Mouse (Mus musculus) Patski (cell line): ENCODE results near the gene 4930438A08Rik. TPM values are rescaled to one million over a fixed set of nuclear protein-coding genes. Genes with fewer than 3 reads are reported as not detected.

Source experiments
- ATAC-seq: fragments of 100-300 bp; one replicate; pipeline ENCODE4 v1.8.0; 2021
- CTCF ChIA-PET: fragments of 350-600 bp; sonication (Branson Sonifier 250); formaldehyde crosslinking; loops from one replicate; lab custom pipeline; 2022; ENCODE audit warnings: inconsistent platforms; lab: Charles Lee
- POLR2A ChIA-PET: fragments of 350-600 bp; sonication (Branson Sonifier 250); formaldehyde crosslinking; loops from one replicate; lab custom pipeline; 2022; ENCODE audit warnings: antibody characterized with exemption, inconsistent platforms; lab: Charles Lee
- DNase-seq: peaks from one replicate; pipeline ENCODE4 v3.0.0-alpha.2; 2011; ENCODE audit warnings: low read depth, low spot score
- H3K27me3 ChIP-seq: fragments of 371-371 bp; one replicate; pipeline ENCODE4 v1.5.1; 2021
- CTCF ChIP-seq: fragments of 100-300 bp; IDR thresholded peaks from one replicate; pipeline ENCODE4 v1.5.1; 2021
- in situ Hi-C: fragments of 300-500 bp; cut with MboI; formaldehyde crosslinking; loops from 3 replicates; pipeline ENCODE4 v1.11.1; 2018; ENCODE audit warnings: low pct_unique_long_range_greater_than_20kb, mixed read lengths
- polyA plus RNA-seq: library from polyadenylated mRNA; unstranded; gene quantifications from one replicate; pipeline ENCODE4 v1.2.3, GENCODE M21; 2021

4930438A08Rik gene
- polyA plus RNA-seq, 1 experiment from 2014 or later = not detected

GRCm38 (mm10) chr11:58322824-58323569, 48.4 kb downstream of the 4930438A08Rik start:
- H3K27me3 ChIP-seq = no peaks in the 10 kb centered on the region
- ATAC-seq = peak; percentile 90
- ChIA-PET POLR2A (interaction anchor here (1.7 to 1.8 kb wide), 2 partner anchors 12 to 16 kb away, joined by 5 to 9 read pairs; partner anchors contain the start of gene Zfp692), CTCF (no interaction called here)
- DNase-seq = peak; percentile 75
- in situ Hi-C loops = no loop called here
- TF ChIP-seq CTCF = no peak

GRCm38 (mm10) chr11:58323570-58324340, 49.2 kb downstream of the 4930438A08Rik start:
- no peak for TF ChIP-seq CTCF
- DNase-seq = no peak
- no peak for ATAC-seq
- POLR2A ChIA-PET = no interaction called here
- in situ Hi-C loops = no loop called here
- CTCF ChIA-PET = no interaction called here
- no peaks in the 10 kb centered on the region for H3K27me3 ChIP-seq

- TF ChIP-seq CTCF = no peak
- CTCF ChIA-PET = no interaction called here
- DNase-seq (no peak), ATAC-seq (no peak)
- POLR2A ChIA-PET = interaction anchor here (0.5 kb wide), 1 partner anchor 155 kb away, joined by 3 read pairs; no protein-coding TSS in a partner anchor
- in situ Hi-C loops = loop anchor here (25.0 kb wide), 1 partner anchor 1363 kb away; no protein-coding TSS in a partner anchor
- H3K27me3 ChIP-seq = no peaks in the 10 kb centered on the region
These were observed 50.1 kb downstream of the 4930438A08Rik start for GRCm38 (mm10) chr11:58324614-58325229.

GRCm38 (mm10) chr11:58326781-58327180, 52.2 kb downstream of the 4930438A08Rik start:
- no peak for DNase-seq
- no peaks in the 10 kb centered on the region for H3K27me3 ChIP-seq
- in situ Hi-C loops = loop anchor here (25.0 kb wide), 1 partner anchor 1361 kb away; no protein-coding TSS in a partner anchor
- no peak for ATAC-seq
- POLR2A ChIA-PET = no interaction called here
- CTCF ChIA-PET = no interaction called here
- no peak for TF ChIP-seq CTCF

- DNase-seq (no peak), ATAC-seq (peak; percentile 3)
- H3K27me3 ChIP-seq = no peaks in the 10 kb centered on the region
- POLR2A ChIA-PET = interaction anchor here (0.6 to 1.5 kb wide), 2 partner anchors 10 to 83 kb away, joined by 3 read pairs; no protein-coding TSS in a partner anchor
- in situ Hi-C loops = loop anchor here (25.0 kb wide), 1 partner anchor 1357 kb away; no protein-coding TSS in a partner anchor
- CTCF ChIA-PET = interaction anchor here (1.2 to 2.1 kb wide), 2 partner anchors 22 to 105 kb away, joined by 3 to 6 read pairs; no protein-coding TSS in a partner anchor
- TF ChIP-seq CTCF = no peak
These were observed 55.3 kb downstream of the 4930438A08Rik start for GRCm38 (mm10) chr11:58329906-58330275.

- in situ Hi-C loops = loop anchor here (25.0 kb wide), 1 partner anchor 1357 kb away; no protein-coding TSS in a partner anchor
- ATAC-seq (peak; percentile 62), DNase-seq (peak; percentile 76)
- no peaks in the 10 kb centered on the region for H3K27me3 ChIP-seq
- POLR2A ChIA-PET = interaction anchor here (0.6 to 1.5 kb wide), 2 partner anchors 10 to 83 kb away, joined by 3 read pairs; no protein-coding TSS in a partner anchor
- CTCF ChIA-PET = interaction anchor here (1.2 to 2.1 kb wide), 2 partner anchors 23 to 105 kb away, joined by 3 to 6 read pairs; no protein-coding TSS in a partner anchor
- no peak for TF ChIP-seq CTCF
These were observed 55.9 kb downstream of the 4930438A08Rik start, which contains the start of the genes Zfp672 and Sh3bp5l for GRCm38 (mm10) chr11:58330276-58331148. Zfp672 (minus strand) TSS chr11:58330339. Sh3bp5l (plus strand) TSS chr11:58330724.

- no peak for ATAC-seq
- TF ChIP-seq CTCF = no peak
- DNase-seq = no peak
- in situ Hi-C loops = loop anchor here (25.0 kb wide), 1 partner anchor 1356 kb away; no protein-coding TSS in a partner anchor
- ChIA-PET POLR2A (no interaction called here), CTCF (no interaction called here)
- H3K27me3 ChIP-seq = no peaks in the 10 kb centered on the region
These were observed 56.5 kb downstream of the 4930438A08Rik start for GRCm38 (mm10) chr11:58331149-58331495.

- ATAC-seq = no peak
- no peak for TF ChIP-seq CTCF
- no peaks in the 10 kb centered on the region for H3K27me3 ChIP-seq
- in situ Hi-C loops = loop anchor here (25.0 kb wide), 1 partner anchor 1356 kb away; no protein-coding TSS in a partner anchor
- DNase-seq = no peak
- CTCF ChIA-PET = no interaction called here
- POLR2A ChIA-PET = no interaction called here
These were observed 56.9 kb downstream of the 4930438A08Rik start for GRCm38 (mm10) chr11:58331546-58331945.

- CTCF ChIA-PET = interaction anchor here (1.2 kb wide), 1 partner anchor 18 kb away, joined by 5 read pairs; no protein-coding TSS in a partner anchor
- ATAC-seq (peak; percentile 89), DNase-seq (peak; percentile 93)
- in situ Hi-C loops = loop anchor here (25.0 kb wide), 1 partner anchor 1353 kb away; no protein-coding TSS in a partner anchor
- no peaks in the 10 kb centered on the region for H3K27me3 ChIP-seq
- POLR2A ChIA-PET = no interaction called here
- TF ChIP-seq CTCF = no peak
These were observed 60.1 kb downstream of the 4930438A08Rik start for GRCm38 (mm10) chr11:58334746-58335145.

Other genes starting within 250 kb of the 4930438A08Rik start
- not detected for gene Gm12248, start 181.7 kb upstream of the 4930438A08Rik start, polyA plus RNA-seq
- gene Cnot8, start 170.6 kb upstream of the 4930438A08Rik start, polyA plus RNA-seq = 61.6 TPM
- 23.7 TPM for gene Gemin5, start 106.3 kb upstream of the 4930438A08Rik start, polyA plus RNA-seq
- 56.1 TPM for gene Mrpl22, start 103.1 kb upstream of the 4930438A08Rik start, polyA plus RNA-seq
- 16.1 TPM for gene Igtp, start 75.2 kb upstream of the 4930438A08Rik start, polyA plus RNA-seq
- 8.3 TPM for gene Irgm2, start 75.2 kb upstream of the 4930438A08Rik start, polyA plus RNA-seq
- 25.0 TPM for gene Zfp692, start 32.3 kb downstream of the 4930438A08Rik start, polyA plus RNA-seq
- gene Zfp672, start 55.5 kb downstream of the 4930438A08Rik start, polyA plus RNA-seq = 23.1 TPM
- gene Sh3bp5l, start 55.9 kb downstream of the 4930438A08Rik start, polyA plus RNA-seq = 55.4 TPM
- gene Lypd8, start 104.2 kb downstream of the 4930438A08Rik start, polyA plus RNA-seq = not detected
- gene 1810065E05Rik, start 146.3 kb downstream of the 4930438A08Rik start, polyA plus RNA-seq = 13.8 TPM
- gene Gm12253, start 157.8 kb downstream of the 4930438A08Rik start, polyA plus RNA-seq = 0.04 TPM
- not detected for gene Lypd9, start 178.1 kb downstream of the 4930438A08Rik start, polyA plus RNA-seq
- gene Olfr30, start 187.5 kb downstream of the 4930438A08Rik start, polyA plus RNA-seq = 0.05 TPM
- 0.03 TPM for gene Olfr332, start 217.8 kb downstream of the 4930438A08Rik start, polyA plus RNA-seq
- not detected for gene Olfr331, start 227.8 kb downstream of the 4930438A08Rik start, polyA plus RNA-seq